Mouse (Mus musculus) embryo, embryonic 10 days (tissue): Measurements from ENCODE around the gene Mmgt2.

Source experiments
- DNase-seq: peaks from one replicate; pipeline ENCODE4 v3.0.0-alpha.2; 2015; ENCODE audit warnings: low spot score

The Mmgt2 gene

DNA sequence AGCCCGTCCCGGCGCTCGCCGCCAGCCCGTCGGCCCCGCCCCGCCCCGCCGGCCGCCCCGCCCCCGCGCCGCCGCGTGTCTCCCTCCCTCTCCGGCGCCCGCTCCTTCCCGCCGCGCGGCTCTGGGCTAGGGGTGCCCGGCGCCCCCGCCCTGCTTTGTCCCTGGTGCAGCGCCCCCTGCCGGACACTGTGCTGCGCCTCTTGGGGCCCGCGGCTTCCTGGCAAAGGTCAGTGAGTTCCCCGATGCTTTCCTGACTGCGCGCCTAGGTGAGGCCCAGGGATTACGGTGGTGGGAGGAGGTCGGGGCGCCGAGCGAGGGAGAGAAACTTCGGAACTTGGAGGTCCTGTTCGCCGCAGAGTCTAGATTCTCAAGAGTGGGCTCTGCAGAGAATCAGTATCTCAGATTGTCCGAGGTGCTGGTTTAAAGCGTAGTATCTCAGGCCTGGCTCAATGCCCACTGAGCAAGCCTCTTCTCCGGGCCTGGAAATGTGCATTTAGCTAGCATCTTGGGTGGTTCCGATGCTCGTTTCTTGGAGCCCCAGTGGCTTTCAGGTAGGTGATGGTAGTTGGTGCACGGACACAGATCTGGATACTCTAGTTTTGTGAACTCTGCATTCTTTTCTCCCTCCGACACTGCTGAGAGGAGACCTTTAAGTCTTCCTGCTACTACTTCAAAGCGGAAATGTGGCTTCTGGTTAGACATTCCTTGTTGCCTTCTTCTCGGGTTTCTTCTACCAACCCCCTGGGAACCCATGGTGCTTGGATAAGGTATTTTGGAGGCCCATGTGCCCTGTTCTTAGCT, at the start of gene Mmgt2:
TSS of gene Mmgt2 (plus strand) at position 74 of the 801 bp plus-strand sequence.
- DNase-seq = peak; percentile 96

DNA sequence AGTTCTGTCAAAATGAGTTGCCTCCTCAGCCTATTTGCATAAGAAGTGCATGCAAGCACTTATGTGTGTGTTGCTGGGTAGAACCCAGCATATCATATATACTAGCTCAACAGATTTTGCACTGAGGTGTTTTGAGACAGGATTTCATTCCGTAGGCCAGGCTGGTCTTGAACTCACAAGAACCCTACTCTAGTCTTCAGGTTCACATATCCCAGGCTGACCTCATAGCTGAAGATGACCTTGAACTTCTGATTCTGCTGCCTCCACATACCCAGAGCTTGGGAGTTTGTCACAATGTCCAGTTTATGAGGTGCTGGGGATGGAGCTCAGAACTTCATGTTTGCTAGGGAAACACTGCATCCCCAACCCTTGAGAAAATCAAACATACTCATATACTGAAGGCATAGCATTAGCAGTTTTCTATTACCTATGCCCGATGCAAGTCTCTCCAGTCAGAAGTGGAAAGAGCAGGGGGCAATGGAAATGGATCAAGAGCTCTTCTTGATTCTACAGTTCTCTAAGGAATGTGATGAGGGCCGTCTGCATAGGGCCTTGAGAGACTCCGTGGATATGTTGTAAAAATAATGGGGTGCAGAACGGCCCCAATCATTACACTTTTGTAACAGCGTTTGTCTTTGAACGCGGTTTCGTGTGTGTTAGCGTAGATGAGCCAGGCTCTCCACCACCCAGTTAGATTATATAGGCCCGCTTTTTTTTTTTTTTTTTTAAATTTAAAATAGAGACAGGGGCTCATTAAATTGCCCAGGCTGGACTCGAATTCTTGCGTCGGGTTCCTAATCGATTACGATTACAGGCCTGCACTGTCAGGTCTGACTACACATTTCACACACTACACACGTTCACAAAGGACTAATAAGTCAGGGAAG, 46.5 kb upstream of the Mmgt2 start:
- peak; percentile 37 for DNase-seq

DNA sequence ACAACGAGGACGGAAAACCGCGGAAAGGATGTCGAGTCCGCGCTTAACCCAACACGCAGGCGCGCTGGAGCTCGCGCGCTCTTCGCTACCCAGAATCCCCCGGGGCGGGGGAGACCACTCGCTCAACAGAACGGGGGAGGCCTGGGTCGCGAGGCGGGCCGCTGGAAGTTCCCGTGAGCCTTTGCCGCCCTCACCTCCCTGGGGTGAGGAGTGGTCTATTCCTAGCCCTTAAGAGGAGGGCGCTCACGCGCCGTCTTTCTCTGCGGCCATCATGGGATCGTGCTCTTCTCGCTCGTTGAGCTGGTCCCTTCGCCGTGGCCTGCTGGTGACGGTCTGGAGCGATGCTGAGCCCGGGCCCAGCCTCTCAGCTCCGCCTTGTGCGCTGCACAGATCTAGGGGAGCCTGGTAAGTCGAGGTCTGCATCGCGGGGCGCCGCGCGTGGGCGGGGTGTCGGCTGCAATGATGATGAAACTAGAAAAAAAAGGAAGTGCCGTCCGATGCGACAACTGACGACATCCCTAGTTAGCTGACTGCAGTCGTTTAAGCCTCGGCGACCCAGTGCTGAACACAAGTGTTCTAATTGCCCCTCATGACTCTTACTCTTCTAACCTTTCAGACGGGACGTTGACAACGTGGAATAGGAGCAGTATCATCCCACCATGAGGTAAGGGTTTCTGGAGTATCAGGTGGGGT, 45.7 kb upstream of the Mmgt2 start:
- DNase-seq = peak; percentile 97

DNA sequence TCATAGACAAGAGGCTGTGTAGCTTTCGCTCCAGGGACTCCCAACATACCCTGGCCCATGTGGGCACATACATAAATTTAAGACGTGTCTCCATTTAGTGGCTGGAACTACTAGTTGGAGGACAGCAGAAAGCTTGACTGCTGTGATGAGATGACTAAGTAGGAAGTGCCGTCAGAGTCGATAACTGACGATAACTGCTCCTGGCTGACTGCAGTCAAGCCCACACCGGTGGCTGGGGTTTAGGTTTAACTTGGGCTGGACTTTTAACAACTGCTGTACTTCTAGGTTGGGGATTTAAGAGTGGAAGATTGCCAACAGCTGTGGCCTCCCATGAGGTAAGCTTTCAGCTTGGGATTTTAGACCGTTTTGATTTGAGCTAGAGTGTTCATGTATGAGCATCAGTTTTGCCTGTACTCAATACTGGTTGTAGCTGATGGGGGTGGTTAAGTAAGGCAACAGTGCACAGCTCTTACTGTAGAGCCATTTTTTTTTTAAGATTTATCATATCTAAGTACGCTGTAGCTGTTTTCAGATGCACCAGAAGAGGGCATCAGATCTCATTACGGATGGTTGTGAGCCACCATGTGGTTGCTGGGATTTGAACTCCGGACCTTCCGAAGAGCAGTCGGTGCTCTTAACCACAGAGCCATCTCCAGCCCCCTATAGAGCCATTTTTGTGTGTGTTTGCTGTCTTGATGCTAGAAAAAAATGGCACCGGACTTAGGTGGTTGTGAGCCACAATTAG, 45.0 kb upstream of the Mmgt2 start:
- DNase-seq = peak; percentile 39

DNA sequence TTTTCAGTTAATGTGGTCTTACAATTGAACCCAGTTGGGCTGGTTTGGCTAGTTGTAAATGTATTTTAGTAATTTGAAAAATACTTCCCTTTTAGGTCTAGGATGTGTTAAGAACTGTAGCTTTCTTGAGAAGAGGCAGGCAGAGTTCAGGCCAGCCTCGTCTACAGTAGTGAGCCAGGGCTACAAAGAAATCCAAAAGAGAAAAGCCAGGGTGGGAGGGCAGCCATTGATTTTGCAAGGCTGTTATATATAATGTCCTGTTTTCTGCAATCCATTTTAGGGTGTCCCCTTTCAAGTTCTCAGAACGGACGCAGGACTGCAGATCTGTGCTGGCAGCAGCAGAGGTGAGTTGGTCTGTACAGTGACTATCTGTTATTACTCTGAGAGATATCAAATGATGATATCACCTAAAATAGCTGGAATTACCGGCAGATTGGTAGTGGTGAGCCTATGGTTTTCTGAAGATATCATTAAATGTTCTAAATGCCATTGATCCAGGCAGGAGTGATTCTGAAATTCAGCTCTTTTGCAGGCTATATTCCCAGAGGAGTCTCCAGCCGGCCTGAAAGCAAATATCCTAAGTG, 44.2 kb upstream of the Mmgt2 start:
- DNase-seq = no peak

DNA sequence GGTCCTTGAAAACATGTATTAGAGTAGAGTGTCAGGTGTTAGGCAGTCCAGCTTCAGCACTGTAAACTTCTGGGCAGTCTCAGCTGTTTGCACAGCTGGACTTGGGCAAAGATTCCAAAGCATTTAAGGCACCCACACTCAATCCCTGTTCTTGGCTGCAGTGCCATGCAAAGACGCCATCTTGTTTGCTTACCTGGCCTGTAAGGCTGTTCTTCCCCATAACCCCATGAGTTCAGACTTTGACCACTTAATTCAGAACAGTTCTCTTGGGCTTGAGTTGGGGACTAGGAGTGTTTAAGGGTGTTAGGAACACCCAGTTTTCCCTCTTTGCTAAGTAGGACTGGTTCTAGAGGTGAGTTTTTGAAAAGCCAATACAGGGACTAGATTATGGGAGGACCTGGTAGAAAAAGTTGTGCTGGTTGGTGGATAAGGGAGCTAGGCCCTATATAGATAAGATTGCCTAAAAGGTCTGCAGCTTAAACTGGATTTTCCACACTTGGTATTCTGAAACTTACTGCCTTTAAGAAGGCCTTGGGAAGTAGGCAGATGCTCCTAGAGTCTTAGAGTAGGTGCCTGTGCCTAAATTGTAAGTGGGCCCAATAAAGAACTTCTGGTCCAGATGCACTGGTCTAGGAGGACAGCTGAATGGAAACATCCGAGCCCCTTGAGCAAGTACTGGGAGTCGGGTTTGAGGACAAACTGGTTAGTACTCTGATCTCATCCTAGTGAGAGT, 43.4 kb upstream of the Mmgt2 start:
- DNase-seq = peak; percentile 38

DNA sequence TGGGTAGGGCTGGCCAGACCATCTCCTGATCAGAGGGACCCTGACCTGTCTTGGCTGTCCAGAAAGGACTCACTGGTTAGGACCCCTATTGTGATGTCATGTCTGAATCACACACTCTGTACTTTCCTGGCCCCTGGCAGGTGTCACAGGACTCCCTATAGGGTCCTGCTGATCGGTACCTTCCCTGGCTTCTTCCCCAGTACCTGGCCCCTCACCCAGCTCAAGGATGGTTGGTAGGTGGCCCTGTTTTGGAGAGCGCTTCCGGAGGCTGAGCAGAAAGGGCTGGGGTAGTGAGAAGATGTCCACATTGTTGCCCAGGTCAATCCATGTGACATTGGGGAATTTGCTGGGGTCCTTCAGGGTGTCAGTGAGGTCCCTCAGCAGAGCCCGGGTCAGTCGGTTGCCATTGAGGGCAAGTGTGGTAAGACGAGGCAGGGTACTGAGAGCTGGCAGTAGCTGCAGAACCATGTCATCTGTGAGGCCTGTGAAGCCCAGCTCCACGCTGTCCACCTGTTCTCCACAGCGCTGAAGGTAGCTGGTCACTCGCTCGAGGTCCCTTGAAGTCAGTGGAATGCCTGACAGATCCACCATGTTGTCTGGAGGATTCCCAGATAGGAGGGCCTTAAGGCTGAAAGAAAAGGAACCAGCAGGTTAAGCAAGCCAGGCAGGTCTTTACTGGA, 42.7 kb upstream of the Mmgt2 start:
- DNase-seq = peak; percentile 64

DNA sequence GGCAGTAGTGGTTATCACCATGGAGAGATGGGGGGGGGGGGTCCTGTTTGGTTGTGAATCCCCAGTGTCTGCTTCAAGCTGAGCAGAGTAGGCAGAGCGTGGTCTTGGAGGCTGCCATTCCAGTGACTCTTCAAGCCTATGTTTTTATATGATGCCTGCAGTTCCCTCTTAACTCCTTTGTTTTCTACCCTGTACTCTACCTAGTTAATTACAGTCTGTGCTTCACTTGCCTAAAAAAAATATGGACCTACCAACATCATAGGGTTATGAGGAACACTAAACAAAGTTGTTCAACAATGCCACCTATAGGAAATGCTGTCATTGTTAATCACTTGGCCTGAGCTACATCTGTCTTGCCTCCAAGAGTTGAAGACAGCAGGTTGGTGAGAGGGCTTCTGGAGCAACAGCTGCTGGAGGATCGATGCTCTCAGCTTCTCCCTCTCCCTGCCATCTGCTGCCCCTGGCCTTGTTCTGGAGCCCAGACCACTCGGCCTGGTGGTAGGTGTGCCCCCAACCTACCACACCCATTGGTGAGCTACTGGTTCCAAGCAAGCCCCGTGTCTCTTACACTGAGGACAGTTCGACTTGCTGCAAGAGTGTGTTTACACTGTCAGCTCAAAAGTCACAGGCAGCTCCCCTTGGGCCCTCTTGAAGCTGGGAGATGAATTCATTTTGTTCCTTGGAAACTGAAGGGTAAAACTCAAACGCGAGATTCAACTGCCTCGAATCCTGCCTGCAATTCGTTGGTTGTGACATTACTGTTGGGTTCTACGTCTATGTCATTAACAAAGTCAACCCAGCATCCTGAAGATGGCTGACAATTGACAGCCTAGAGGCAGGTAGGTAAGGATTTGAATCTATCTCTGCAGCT, 41.9 kb upstream of the Mmgt2 start:
- peak; percentile 44 for DNase-seq

DNA sequence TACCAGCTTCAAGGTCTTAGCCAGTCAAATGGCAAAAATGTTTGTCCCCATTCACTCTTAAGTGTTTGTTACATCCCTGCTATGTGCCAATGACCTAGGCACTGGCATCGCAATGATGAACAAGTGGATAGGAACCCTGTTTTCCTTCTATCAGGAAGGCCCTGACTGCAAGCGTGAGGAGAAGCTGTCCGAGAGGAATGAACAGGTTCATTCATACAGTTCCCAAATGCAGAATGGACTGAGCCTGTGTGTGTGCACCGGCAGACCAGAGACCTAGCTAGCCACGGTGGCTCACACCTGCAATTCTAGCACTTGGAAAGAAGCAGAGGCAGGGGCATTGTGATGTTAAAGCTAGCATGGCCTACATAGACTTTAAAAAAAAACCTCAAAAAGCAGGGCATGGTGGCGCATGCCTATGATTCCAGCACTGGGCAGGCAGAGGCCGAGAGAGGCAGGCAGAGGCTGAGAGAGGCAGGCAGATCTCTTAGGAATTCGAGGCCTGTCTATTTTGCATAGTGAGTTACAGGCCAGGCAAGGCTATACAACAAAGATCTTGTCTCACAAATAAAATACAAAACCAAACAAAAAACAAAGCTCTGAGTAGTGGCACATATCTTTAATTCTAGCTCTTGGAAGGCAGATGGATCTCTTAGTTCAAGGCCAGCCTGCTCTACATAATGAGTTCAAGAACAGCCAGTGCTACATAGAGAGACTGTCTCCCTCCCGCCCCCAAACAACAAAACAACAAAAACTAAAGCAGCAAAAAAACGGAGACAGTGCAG, 41.1 kb upstream of the Mmgt2 start:
- peak; percentile 44 for DNase-seq

DNA sequence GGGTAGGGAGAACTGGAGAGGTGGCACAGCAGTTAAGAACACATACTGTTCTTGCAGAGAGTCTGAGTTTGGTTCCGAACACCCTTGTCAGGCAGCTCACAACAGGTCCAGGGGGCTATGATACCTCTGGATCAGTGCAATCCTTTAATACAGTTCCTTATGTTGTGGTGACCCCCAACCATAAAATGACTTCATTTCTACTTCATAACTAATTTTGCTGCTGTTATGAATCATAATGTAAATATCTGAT, 40.6 kb upstream of the Mmgt2 start:
- DNase-seq = no peak

DNA sequence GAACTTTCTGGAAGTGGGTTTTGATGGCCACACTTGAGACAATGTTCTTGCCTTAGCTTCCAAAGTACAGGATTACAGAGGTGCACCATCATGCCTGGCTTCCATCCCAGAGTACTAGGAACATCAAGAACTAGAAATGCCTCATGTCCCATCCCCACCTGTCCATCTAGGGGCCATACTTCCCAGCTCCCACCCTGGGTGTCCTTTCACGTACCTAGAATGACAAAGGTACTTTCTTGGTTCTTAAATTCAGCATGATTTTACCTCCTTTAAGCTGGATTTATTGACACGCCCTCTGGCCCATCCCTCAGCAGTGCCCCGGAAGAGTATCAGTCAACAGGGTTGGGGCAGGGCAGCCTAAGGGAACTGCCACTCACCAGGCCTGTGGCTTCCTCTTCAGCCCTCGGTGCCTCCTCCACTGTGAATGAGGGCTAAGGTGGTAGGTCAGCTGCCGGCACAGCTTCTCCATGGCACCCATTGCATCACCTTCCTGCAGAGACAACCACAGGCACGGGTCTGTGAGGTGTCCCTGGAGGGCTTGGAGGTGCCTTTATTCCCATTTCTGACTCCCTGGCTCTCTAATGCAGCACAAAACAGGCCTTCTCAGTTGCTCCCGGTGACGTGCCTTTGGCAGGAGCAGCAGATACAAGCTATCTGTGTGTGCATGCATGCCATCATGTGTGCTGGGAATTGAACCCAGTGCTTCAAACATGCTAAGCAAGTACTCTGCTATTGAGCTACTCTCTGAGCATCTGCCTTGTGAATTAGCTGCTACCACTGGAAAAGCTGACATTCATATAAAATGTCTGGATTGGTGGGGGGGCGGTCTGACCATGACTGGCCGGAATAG, 39.4 kb upstream of the Mmgt2 start:
- DNase-seq = no peak

DNA sequence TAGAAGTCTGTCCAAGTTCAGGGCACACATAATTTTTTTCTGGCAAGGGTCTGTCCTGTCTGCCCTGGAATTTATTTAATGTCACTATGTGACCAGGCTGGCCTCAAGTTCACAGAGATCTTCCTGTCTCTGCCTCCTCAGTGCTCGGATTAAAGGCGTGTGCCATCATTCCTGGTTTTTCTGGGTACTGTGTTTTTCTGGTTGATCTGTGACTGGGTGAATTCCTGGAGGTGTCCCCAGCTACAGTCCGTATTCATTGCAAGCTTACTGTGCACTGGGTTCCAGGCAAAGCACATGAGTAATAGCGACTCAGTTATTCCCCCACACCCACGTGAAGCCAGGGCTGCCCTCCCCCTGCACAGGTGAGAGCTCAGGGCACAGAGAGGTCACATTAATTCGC, 38.2 kb upstream of the Mmgt2 start:
- DNase-seq = no peak

DNA sequence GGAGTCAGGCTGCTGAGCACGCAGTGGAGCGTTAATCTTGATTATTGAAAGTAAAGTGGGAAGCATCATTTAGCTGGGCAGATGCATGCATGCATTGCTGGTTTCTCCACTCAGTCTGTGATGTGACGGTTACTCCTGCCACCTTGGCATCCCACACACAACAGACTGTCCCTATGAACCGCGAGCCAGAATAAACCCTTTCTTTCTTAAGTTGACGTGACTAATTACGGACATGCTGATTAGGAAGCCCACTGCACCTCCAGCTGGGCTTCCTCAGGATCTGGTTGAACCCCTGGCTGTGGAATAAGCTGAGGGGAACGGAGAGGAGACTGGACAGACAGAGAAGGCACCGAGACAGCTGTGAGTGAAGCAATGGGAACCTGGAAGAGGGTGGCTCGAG, 35.9 kb upstream of the Mmgt2 start:
- no peak for DNase-seq

DNA sequence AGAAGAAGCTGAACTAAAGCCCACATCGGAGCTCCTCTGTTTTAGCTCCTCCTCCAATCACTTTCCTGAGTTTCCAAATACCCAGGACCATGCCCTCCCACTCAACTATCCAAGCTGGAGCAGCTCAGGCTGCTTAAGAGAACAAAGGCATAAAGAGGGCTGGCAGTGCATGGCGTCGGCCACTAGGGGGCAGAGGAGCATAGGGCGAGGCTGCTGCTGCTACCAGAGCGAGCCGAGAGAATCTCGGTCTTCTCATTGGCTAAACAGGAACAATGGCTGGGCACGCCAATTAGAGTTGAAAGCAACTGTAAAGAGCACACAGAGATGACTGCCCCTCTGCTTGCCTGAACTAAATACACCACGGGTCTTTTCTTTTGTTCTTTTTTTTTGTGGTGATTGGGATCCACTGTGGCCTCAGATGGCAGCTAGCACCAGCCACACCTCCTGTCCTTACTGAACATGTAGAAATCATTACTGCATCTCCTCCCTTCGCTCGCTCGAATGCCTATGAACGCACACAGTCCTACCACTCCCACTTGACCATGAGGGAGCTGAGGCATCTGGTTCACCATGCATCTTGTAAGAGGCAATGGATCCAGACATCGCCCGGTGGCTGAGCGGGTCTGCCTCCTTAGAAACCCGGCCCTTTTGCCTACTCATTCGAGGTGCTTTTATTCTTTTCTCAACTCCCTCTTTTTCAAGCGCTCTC, 34.7 kb upstream of the Mmgt2 start:
- DNase-seq = peak; percentile 100

DNA sequence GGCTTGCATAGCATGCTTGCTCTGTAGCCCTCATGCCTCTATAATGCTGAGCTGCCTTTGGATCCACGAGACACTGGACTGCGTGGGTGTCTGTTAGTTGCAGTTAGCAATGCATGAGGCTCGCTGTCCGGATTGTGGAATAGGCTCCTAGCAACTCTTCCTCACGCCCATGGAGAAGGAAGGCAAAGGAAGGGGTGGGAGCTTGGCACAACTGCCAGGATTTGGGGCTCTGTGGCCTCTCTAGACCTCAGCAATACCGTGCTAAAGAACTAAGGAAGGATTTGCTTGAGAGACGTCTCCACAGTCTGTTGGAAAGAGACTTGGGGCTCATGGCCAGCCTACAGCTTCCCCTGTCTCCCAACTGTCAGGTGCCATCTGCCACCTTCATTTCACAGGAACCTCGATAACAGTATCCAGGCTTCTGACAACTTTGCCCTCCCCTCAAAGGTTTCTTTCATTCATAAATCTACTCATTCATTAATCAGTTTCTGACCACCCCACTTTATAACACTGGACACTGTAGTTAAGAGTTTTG, 33.5 kb upstream of the Mmgt2 start:
- no peak for DNase-seq

DNA sequence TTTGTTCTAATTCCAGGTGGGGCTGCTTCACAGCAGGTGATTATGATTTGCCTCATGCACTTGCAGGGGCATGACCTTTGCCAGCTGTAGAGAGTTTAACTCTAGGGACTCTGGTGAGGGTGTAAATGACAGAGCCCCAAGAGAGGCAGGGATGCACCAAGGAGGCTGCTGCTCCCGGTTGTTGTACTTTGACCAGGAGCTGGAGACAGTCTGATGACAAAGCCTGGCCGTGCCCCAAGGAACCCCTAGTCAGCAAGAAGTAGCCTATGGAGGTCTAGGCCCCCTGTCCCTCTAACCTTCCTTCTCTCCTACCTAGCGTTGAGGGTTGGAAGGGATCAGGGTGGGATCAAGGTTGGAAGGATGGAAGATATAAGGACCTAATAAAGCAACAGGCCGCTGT, 33.0 kb upstream of the Mmgt2 start:
- no peak for DNase-seq

DNA sequence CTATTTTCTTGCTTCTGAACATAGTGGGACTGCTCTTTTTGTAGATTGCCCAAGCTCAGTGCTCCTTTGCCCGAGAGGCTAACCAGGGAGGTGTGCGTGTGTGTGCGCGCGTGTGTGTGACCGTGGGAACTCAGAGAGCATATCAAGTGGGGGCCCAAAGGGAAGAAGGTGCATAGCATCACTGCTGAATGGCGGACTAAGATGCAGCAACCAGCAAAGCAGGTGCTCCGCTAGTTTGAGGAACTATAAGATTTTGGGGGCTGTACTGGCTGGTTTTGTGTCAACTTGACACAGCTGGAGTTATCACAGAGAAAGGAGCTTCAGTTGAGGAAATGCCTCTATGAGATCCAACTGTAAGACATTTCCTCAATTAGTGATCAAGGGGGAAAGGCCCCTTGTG, 27.4 kb upstream of the Mmgt2 start:
- DNase-seq = no peak
